ENCODE assay signal across 10 mouse cellular contexts in genomic region chr12:8454487-8454886, GRCm38 (mm10). TPM values are rescaled to one million over a fixed set of nuclear protein-coding genes. Genes with fewer than 3 reads are reported as not detected.
DNase-seq lines count a peak whose midpoint lies in the region; ATAC-seq and TF ChIP-seq lines count a peak whose summit lies in the region.
"Had no signal": no experiment of that assay in that cellular context is flagged by ENCODE, and none has a peak within 500 bp of the region (broad histone marks: within the 10 kb centered on the region; RNA-seq: fewer than 3 reads in every experiment).

No protein-coding gene starts in this region.

- H3K4me3 ChIP-seq in left cerebral cortex, adult 2 months = no peak overlapping the region
- H3K4me3 ChIP-seq: limb, embryonic 15.5 days had no signal

- intact Hi-C loops in left cerebral cortex, adult 2 months (cut with DNase I) = loop anchor here (2.0 kb wide), 2 partner anchors 90 to 128 kb away; no protein-coding TSS in a partner anchor

- no peak for TF ChIP-seq CTCF in brain, embryonic 14.5 days (IDR thresholded peaks at IDR 0.05; ENCODE audit: borderline replicate concordance, extremely low read depth, insufficient read depth, insufficient read length)
- no peak for TF ChIP-seq CTCF in left cerebral cortex, adult 2 months (IDR thresholded peaks at IDR 0.05)

- peak overlapping the region; percentile 44 for H3K27ac ChIP-seq in left cerebral cortex, adult 2 months
- H3K27ac ChIP-seq: limb, embryonic 15.5 days had no signal

- DNase-seq in gastrocnemius, postnatal 25 days = peak; percentile 55
- no peak for DNase-seq in gastrocnemius, adult 8-10 months (ENCODE audit: low spot score in 2 of 2)
- DNase-seq in 3134 (ENCODE audit: extremely low read depth, insufficient read length, low spot score) = peak; percentile 32
- DNase-seq in brain, embryonic 14.5 days (ENCODE audit: low read depth) = peak; percentile 64
- peak; percentile 33 to 36 for DNase-seq in left cerebral cortex, adult 2 months (ENCODE audit: extremely low spot score in 1 of 2, low spot score in 2 of 2)
- DNase-seq in thymus, postnatal 25 days = no peak
- no peak for DNase-seq in yolk sac, embryonic 10.5 days (ENCODE audit: low spot score)

- TF ChIP-seq POLR2A in brain, embryonic 14.5 days (IDR thresholded peaks at IDR 0.05; ENCODE audit: borderline replicate concordance, extremely low read depth, insufficient read depth, insufficient read length, poor library complexity, severe bottlenecking) = no peak

- no peak for ATAC-seq in megakaryocyte progenitor cell, adult 5-6 weeks (replicated peaks; ENCODE audit: poor library complexity)
- ATAC-seq: Patski had no signal

RNA-seq across cellular contexts. Expression of gene Rhob, which starts 45.3 kb away (rescaled TPM):
- 10 to 100 TPM; 42.1 to 43.0 TPM for total RNA-seq in gastrocnemius, postnatal 25 days (2021)
- 10 to 100 TPM; 19.6 to 44.6 (median 26.7) TPM for total RNA-seq in gastrocnemius, adult 8-10 months (2022)
- 239 and 265 TPM in 2 replicates for polyA plus RNA-seq in brain, embryonic 14.5 days (2012; rRNA removed)
- total RNA-seq in left cerebral cortex, adult 2 months (2021) = 100 to 1,000 TPM; 283 to 310 TPM
- total RNA-seq in megakaryocyte progenitor cell, adult 5-6 weeks (2015) = 112 and 160 TPM in 2 replicates
- total RNA-seq in megakaryocyte progenitor cell, adult 5-6 weeks (2017) = 50.4 and 64.6 TPM in 2 replicates

Comparison
In these comparisons a context has a peak if more than half of its experiments do, and no peak if none do; other contexts are left out.
1. DNase-seq: peak in gastrocnemius, postnatal 25 days (single experiment), 3134 (single experiment), brain, embryonic 14.5 days (single experiment) and left cerebral cortex, adult 2 months (2 of 2); none in gastrocnemius, adult 8-10 months (0 of 2), thymus, postnatal 25 days (single experiment) and yolk sac, embryonic 10.5 days (single experiment).